Mouse (Mus musculus) c-Kit-positive CD71-positive TER-119-negative erythroid progenitor cells, embryonic 14.5 days (primary cell): ENCODE results near the gene Tas2r143.

Experiments
- DNase-seq: peaks from one replicate; pipeline ENCODE4 v3.0.0-alpha.2; 2013; ENCODE audit warnings: low read depth

The Tas2r143 gene

GRCm38 (mm10) chr6:42399938-42400337 is at the start of gene Tas2r143:
Tas2r143 (plus strand) TSS chr6:42400238.
- no peak for DNase-seq

DNA sequence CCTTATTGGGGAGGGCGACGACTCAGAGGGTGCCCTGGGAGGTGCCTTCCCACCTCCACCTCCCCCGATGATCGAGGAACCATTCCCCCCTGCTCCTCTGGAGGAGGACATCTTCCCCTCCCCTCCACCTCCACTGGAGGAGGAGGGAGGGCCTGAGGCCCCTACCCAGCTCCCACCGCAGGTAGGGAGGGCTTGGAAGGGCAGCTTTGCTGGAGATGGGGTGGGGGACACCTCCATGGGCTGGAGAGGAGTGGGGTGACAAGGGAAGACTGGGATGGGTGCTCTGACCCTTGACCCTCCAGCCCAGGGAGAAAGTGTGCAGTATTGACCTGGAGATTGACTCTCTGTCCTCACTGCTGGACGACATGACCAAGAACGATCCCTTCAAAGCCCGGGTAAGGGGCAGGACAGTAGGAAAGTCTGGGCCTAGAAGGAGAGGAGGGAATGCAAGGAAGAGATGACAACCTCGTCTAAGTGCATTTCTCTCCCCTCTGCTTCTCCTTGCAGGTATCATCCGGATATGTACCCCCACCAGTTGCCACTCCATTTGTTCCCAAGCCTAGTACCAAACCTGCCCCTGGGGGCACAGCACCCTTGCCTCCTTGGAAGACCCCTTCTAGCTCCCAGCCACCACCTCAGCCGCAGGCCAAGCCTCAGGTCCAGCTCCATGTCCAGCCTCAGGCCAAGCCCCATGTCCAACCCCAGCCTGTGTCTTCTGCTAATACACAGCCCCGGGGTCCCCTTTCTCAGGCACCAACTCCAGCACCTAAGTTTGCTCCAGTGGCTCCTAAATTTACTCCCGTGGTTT is 48.9 kb upstream of the Tas2r143 start:
- no peak for DNase-seq

GRCm38 (mm10) chr6:42351776-42352485 is 48.1 kb upstream of the Tas2r143 start:
- no peak for DNase-seq

- no peak for DNase-seq
These were observed 47.6 kb upstream of the Tas2r143 start for GRCm38 (mm10) chr6:42352486-42352846.

- DNase-seq = no peak
These were observed 46.9 kb upstream of the Tas2r143 start for GRCm38 (mm10) chr6:42353180-42353579.

DNA sequence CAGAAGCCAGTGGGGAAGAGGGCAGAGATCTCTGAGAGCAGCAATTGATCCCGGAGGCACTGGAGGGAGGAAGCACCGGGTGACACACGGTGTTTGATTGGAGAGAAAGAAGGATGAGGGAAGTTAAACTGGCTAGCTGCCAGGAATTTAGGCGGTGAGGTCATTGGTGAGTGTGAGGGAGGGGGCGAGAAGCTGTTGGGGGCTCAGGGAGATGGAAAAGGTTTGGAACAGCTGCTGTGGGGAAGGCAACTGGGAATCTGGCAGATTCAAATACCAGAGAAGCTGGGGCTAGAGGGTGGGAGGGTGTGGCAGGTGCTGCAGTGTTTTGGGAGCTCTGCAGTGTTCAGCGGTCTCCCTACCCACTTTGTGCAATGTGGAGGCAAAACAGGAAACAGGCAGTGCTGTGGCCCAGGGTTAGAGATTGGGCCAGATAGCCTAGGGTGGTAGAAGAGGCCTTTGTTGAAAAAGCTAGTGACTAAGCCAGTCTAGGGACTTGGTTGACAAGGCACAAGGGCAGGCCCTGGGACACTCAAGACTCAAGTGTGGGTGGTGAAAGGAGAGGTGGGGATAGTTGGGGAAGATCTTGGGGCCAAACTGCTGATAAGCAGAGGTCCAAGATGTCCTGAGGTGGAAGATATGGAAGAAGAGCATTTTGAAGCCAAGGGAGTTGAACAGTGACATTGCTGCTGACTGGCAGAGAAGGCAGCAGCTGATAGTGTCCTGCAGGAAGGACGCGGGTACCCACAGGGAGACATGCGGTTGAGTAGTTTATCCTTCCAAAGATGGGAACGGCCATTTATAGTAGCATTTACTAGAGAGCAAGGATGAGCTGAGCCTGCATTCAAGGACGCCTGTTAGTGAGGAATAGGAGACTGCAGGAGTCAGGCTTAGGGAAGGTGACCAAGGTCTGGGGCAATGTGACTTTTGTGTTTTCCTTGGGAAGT is 45.7 kb upstream of the Tas2r143 start:
- DNase-seq = no peak

DNA sequence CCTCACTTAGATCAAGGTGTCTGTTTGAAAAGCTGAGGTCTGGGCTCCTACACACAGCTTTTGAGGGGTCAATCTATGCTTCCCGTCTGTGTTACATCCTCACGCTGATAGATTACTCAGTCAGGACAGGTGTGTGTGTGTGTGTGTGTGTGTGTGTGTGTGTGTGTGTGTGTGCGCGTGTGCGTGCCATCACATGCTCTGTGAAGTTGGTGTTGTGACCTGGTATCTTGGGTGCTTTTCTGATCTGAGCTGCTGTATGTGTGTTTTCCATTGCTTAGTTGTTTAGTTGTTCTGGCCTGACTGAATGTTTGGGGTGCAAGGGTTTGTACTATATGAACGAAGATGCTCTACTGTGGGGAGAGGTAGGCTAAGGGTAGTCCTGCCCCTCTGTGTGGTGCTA is 44.7 kb upstream of the Tas2r143 start:
- DNase-seq = no peak

GRCm38 (mm10) chr6:42355794-42356600 is 44.0 kb upstream of the Tas2r143 start:
- no peak for DNase-seq

DNA sequence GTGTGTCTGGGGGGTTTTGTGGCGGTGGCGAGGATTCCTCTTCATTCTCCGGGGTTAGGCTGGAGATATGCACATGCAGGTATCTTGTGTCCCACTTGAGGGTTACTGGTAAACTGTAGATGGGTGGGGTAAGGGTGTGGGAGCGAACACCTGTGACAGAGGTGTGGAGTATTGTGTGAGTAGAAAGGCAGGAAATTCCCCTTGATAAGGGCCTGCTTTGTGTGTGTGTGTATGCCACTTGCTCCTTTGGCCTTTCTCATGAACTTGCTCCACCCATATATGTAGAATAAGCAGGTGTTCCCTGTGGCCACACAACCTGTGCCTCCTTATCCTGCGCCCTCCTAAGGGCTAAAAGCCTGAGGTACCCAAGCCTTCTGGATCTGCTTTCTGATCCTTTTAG is 43.1 kb upstream of the Tas2r143 start:
- DNase-seq = no peak

GRCm38 (mm10) chr6:42357901-42358300 is 42.1 kb upstream of the Tas2r143 start:
- DNase-seq = no peak

- DNase-seq = no peak
These were observed 41.1 kb upstream of the Tas2r143 start for GRCm38 (mm10) chr6:42358901-42359300.

DNA sequence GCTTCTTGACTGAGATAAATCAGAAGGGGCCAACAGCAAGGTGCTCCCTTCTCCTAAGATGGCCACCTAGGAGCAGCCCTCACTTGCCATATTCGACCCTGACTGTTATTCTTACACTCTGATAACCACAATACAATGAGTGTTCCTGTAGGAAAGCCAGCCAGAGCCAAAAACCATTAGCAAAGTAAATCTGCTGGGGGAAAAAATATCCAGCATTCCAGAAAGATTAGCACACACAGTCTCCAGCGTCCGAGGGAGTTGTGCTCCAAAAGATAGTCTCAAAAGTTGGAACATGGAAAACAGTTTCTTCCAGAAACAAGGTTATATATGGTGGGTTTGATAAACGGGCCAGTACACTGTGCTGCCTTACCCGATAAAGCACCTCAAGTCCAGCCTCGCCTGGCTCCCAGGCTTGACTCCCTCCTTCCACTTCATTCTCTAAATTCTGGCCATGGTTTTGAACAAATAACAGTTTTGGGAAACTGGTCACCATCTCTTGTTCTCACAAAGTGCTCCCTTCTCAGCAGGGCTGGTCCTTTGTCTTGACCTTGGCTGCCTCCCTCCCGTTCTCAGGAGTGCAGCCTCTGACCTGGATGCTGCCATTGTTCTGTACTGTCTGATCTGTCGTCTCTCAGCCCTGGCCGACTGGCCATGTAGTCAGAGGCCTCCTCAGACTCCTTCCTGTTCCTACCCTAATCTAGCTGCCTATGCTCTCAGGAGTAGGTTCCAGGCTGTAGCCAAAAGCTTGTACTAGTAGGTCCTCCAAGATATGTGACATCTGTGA is 40.5 kb upstream of the Tas2r143 start:
- no peak for DNase-seq

- no peak for DNase-seq
These were observed 39.7 kb upstream of the Tas2r143 start for GRCm38 (mm10) chr6:42360231-42360840.

DNA sequence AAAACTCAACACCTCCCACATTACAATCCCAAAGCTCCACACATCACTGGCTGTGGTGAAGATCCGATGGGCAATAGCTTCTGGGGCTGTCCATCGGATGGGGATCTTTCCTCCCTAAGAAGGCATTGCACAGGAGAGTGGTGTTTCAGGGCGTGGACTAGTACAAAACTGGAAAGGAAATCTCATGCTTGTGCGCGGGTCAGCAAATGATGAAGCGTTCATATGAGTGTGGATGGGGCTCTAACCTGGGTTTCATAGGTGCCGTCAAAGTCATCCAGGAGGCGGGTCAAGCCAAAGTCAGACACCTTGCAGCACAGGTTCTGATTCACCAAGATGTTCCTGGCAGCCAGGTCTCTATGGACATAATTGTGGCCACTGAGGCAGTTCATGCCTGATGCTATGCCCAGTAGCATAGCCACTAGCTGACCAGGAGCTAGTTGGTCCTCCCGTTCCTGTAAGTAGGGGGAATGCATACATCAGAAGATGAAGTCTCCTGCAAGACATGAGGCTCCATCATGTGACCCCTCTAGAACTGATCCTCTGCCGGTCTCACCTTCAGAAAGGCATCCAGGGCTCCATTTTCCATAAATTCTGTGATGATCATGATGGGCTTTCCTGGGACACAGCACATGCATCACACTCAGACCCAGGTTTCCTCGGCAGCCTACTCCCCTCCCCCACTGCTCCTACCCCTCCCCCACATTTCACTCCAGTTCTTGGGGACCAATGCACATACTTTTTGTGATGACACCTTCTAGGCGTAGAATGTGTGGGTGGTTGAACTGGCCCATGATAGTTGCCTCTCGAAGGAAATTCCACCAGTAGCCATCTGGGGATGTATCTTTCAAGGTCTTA is 38.8 kb upstream of the Tas2r143 start:
- DNase-seq = no peak

DNA sequence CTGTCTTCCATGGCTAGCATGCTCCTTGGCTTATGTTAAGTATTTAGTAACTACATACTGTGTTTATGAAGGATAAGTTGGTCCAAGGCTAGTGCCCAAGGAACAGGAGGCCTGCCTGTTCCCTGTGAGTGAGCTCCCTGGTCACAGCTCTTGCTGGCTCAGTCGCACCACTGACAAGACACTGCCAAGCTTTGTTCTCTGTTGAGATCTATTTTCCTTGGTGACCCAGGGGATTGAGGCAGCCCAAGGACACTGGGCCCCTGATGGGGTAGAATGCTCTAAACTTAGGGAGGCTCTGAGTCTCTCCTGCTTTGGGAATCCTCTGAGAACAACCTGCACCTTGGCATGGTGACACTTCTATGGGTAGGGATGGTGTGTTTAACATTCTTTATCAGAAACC is 38.0 kb upstream of the Tas2r143 start:
- no peak for DNase-seq

DNA sequence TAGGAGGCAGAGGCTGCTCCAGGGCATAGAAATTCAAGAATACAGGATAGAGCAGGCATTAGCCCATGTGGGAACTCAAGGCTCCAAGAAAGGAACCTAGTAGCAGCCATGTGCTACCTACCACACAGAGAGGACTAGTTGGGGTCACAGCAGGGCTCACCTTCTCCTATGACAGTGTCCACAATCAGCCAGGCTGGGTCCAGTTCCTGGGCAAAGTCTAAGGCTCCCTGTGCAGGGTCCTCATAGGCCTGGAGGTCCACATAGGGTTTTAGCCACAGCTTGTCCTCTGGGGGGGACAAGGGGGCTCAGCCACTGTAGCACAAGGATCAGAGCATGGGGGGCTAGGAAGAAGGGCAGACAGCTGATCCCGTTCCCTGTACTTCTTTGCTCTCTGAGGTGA is 37.5 kb upstream of the Tas2r143 start:
- DNase-seq = no peak

GRCm38 (mm10) chr6:42362974-42363373 is 37.1 kb upstream of the Tas2r143 start:
- no peak for DNase-seq

GRCm38 (mm10) chr6:42364066-42364465 is 36.0 kb upstream of the Tas2r143 start:
- no peak for DNase-seq

DNA sequence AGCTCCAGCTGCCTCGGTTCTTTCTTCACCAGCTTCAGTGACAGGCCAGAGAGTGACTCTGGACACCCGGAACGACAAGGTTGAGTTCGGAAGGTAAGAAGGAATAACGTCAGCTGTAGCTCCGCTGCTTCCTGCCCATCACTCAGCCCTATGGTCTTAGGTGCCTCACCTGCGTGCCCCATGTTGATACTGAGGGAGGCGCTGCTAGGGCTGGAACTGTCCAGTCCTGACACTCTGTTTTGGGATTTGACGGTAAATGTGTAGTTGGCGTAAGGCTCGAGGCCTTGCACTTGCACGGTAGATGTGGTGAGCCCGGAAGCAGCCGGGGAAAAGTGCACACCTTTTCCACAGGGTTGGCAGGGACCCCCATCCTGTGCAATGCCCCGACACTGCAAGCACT is 35.4 kb upstream of the Tas2r143 start:
- DNase-seq = no peak
